Mouse (Mus musculus) left cerebral cortex, postnatal 4 days (tissue): ENCODE data around the gene Agrp. TPM values are rescaled to one million over a fixed set of nuclear protein-coding genes. Genes with fewer than 3 reads are reported as not detected.

ENCODE experiments used
- DNase-seq: peaks from one replicate; pipeline ENCODE4 v3.0.0-alpha.2; 2022
- intact Hi-C: fragments of 180-260 bp; cut with DNase I; formaldehyde crosslinking; loops from one replicate; pipeline ENCODE4 v1.15.1; 2025
- total RNA-seq, 2 experiments: library from RNA; stranded (reverse); gene quantifications; 2 replicates each; pipeline ENCODE4 v1.2.3; 2021

Agrp gene
- total RNA-seq = not detected

- DNase-seq = peak; percentile 58
- intact Hi-C loops = no loop called here
These were observed at the start of gene Agrp for GRCm38 (mm10) chr8:105636963-105637510. TSS of gene Agrp (minus strand) at chr8:105637393.

GRCm38 (mm10) chr8:105686551-105686950 lies 49.4 kb upstream of the Agrp start:
- no peak for DNase-seq
- intact Hi-C loops = loop anchor here (5.0 kb wide), 1 partner anchor 34 kb away; no protein-coding TSS in a partner anchor

GRCm38 (mm10) chr8:105685796-105686308 lies 48.7 kb upstream of the Agrp start, which contains the start of gene Carmil2:
TSS of gene Carmil2 (plus strand) at chr8:105686274.
- intact Hi-C loops = loop anchor here (5.0 kb wide), 1 partner anchor 34 kb away; no protein-coding TSS in a partner anchor
- DNase-seq = peak; percentile 62

- DNase-seq = no peak
- intact Hi-C loops = loop anchor here (5.0 kb wide), 1 partner anchor 33 kb away; no protein-coding TSS in a partner anchor
These were observed 48.1 kb upstream of the Agrp start for GRCm38 (mm10) chr8:105685325-105685724.

GRCm38 (mm10) chr8:105677891-105678290 lies 40.7 kb upstream of the Agrp start:
- intact Hi-C loops = no loop called here
- no peak for DNase-seq

GRCm38 (mm10) chr8:105661167-105661566 lies 24.0 kb upstream of the Agrp start:
- no peak for DNase-seq
- intact Hi-C loops = no loop called here

- no peak for DNase-seq
- intact Hi-C loops = no loop called here
These were observed 20.4 kb upstream of the Agrp start for GRCm38 (mm10) chr8:105657641-105658040.

- DNase-seq = no peak
- intact Hi-C loops = no loop called here
These were observed 11.7 kb upstream of the Agrp start for GRCm38 (mm10) chr8:105648929-105649328.

- no peak for DNase-seq
- intact Hi-C loops = no loop called here
These were observed 8.0 kb upstream of the Agrp start for GRCm38 (mm10) chr8:105645205-105645604.

GRCm38 (mm10) chr8:105640511-105640910 lies 3.3 kb upstream of the Agrp start:
- no peak for DNase-seq
- intact Hi-C loops = no loop called here

GRCm38 (mm10) chr8:105639835-105640234 lies 2.6 kb upstream of the Agrp start:
- intact Hi-C loops = no loop called here

GRCm38 (mm10) chr8:105638510-105638909 lies 1.3 kb upstream of the Agrp start:
- DNase-seq = no peak

More at GRCm38 (mm10) chr8:105639835-105640234, 2.6 kb upstream of the Agrp start:
- DNase-seq = no peak

GRCm38 (mm10) chr8:105637601-105638041 lies 428 bp upstream of the Agrp start:
- no peak for DNase-seq

More at GRCm38 (mm10) chr8:105638510-105638909, 1.3 kb upstream of the Agrp start:
- intact Hi-C loops = no loop called here

GRCm38 (mm10) chr8:105636018-105636962 lies 903 bp downstream of the Agrp start, which contains the start of gene Ctcf:
TSS of gene Ctcf (plus strand) at chr8:105636568.
- DNase-seq = peak; percentile 98
- intact Hi-C loops = no loop called here

More at GRCm38 (mm10) chr8:105637601-105638041, 428 bp upstream of the Agrp start:
- intact Hi-C loops = no loop called here

- intact Hi-C loops = no loop called here
- DNase-seq = no peak
These were observed 1.7 kb downstream of the Agrp start for GRCm38 (mm10) chr8:105635481-105635880.

- no peak for DNase-seq
- intact Hi-C loops = no loop called here
These were observed 2.3 kb downstream of the Agrp start for GRCm38 (mm10) chr8:105634771-105635458.

- intact Hi-C loops = no loop called here
- no peak for DNase-seq
These were observed 7.9 kb downstream of the Agrp start for GRCm38 (mm10) chr8:105629337-105629736.

- DNase-seq = no peak
- intact Hi-C loops = no loop called here
These were observed 11.1 kb downstream of the Agrp start for GRCm38 (mm10) chr8:105626086-105626485.

- no peak for DNase-seq
- intact Hi-C loops = no loop called here
These were observed 12.4 kb downstream of the Agrp start for GRCm38 (mm10) chr8:105624831-105625230.

GRCm38 (mm10) chr8:105624401-105624800 lies 12.8 kb downstream of the Agrp start:
- no peak for DNase-seq
- intact Hi-C loops = no loop called here
